Mouse (Mus musculus) spleen, adult 2 months (tissue): ENCODE measurements at regions not wholly inside any gene's neighbourhood (a gene's known extent, or its start where the extent isn't known, plus 50 kb on each side); places are given as distances from the start of the nearest gene placed in this dataset.

Source experiments
- DNase-seq, 2 experiments: peaks; one replicate each; pipeline versions ENCODE4 v3.0.0 to v3.0.0-alpha.2; 2012 to 2021; ENCODE audit warnings: low spot score in 2 of 2, low read depth in 1 of 2
- H3K27ac ChIP-seq: fragments of 200-500 bp; 2 replicates; pipeline ENCODE4 v1.5.1; 2012; ENCODE audit warnings: low read length, inconsistent platforms; ENCODE audit not compliant: insufficient read depth
- H3K27me3 ChIP-seq: fragments of 200-500 bp; 2 replicates; pipeline ENCODE4 v1.6.1; 2012; ENCODE audit warnings: mild to moderate bottlenecking, moderate library complexity, low read length, inconsistent platforms; ENCODE audit not compliant: control insufficient read depth, insufficient read depth
- H3K36me3 ChIP-seq: fragments of 200-500 bp; 2 replicates; pipeline ENCODE4 v1.6.1; 2012; ENCODE audit warnings: mild to moderate bottlenecking, low read length, inconsistent platforms; ENCODE audit not compliant: control insufficient read depth, insufficient read depth
- H3K4me1 ChIP-seq: fragments of 200-500 bp; 2 replicates; pipeline ENCODE4 v1.6.1; 2011; ENCODE audit warnings: inconsistent platforms; ENCODE audit not compliant: control insufficient read depth, insufficient read depth, insufficient read length
- H3K4me3 ChIP-seq: fragments of 200-500 bp; 2 replicates; pipeline ENCODE4 v1.5.1; 2011; ENCODE audit warnings: mild to moderate bottlenecking, inconsistent platforms; ENCODE audit not compliant: insufficient read depth, insufficient read length; ENCODE audit errors: extremely low read depth
- CTCF ChIP-seq: fragments of 200-500 bp; IDR thresholded peaks from 2 replicates; pipeline ENCODE4 v1.5.1; 2011; ENCODE audit warnings: mild to moderate bottlenecking, inconsistent platforms; ENCODE audit not compliant: insufficient read depth, insufficient read length, insufficient replicate concordance; ENCODE audit errors: extremely low read depth
- POLR2A ChIP-seq: fragments of 200-500 bp; IDR thresholded peaks from 2 replicates; pipeline ENCODE4 v1.6.1; 2011; ENCODE audit warnings: low read depth, low read length, inconsistent platforms
- WGBS: fragments of 180-500 bp; shearing (Covaris S2); methylation state at CpG from one replicate; pipeline ENCODE4 v1.1.7; 2018; 5-methylcytosine and 5-hydroxymethylcytosine counted together

DNA sequence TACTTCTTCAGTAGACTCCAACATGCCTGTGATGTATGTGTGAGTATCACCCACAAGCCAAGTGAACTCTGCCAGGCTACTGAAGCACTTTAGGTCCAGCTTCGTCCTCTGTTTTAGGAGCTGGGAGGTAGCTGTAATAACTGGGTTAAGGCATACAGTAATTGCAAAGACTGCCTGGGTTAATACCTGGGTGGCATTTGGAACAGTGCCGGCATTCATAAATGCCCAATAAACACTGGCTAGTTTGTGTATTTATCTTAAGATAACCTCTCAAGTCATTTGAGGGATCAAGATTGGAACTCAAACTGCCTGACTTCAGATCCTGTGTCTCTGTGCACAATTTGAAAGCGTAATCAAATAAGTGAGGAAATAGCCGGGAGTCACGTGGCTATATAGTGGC is 261.0 kb downstream of the Cog6 start:
- TF ChIP-seq CTCF (no peak), POLR2A (no peak)
- Histone ChIP-seq H3K4me3 (no peak overlapping the region), H3K4me1 (peaks cover 35% of the 10 kb centered on the region), H3K36me3 (no peaks in the 10 kb centered on the region), H3K27me3 (no peaks in the 10 kb centered on the region), H3K27ac (peak overlapping the region; percentile 77)
- 84% methylated on average over 5 of the region's 5 CpGs for WGBS
- DNase-seq: no peak

DNA sequence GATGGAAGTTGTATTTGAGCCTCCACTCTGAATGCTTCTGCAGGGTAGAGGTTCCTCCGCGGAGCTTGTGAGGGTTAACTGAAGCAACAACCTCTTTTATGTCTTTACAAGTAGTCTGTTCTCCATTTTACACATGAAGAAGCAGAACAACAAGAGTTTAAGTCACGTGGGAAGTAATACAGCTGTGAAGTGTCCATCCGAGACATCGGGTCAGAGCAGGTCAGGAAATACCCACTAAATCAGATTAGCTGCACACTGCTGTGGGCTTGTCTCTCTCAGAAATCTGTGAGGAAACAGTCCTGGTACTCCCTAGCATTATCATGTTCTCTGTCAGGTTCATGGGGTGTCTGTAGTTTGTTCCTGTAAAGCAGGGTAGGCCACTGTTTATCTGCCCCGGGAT is 262.1 kb downstream of the Cog6 start:
- no peaks in the 10 kb centered on the region for H3K27me3 ChIP-seq
- H3K4me1 ChIP-seq: peaks cover 35% of the 10 kb centered on the region
- WGBS: 16% methylated on average over 6 of the region's 6 CpGs
- H3K27ac ChIP-seq: peak overlapping the region; percentile 77
- DNase-seq: peak; percentile 58 to 73
- no peak for TF ChIP-seq POLR2A
- TF ChIP-seq CTCF: no peak
- no peaks in the 10 kb centered on the region for H3K36me3 ChIP-seq
- peak overlapping the region; percentile 6; the same call in 1 of the 2 replicates for H3K4me3 ChIP-seq

DNA sequence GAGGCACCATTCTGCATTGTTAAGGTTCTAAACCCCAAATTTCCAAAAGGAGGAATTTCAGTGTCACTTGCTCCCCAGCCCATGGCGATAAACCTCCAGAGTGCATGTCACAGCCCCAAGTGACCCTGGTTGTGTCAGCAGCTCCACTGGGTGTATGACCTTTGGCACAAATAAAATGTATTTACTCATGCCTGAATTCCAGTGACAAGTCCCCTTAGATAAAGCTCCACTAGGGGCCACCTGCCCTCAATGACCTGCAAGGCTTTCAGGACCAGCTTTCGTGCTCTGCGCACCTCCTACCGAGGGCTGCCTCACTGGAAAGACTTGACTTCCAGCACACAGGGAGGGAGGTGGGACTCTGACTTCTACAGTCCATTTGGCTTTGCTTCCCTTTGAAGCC is 262.6 kb downstream of the Cog6 start:
- TF ChIP-seq POLR2A: no peak
- no peak for TF ChIP-seq CTCF
- no peaks in the 10 kb centered on the region for H3K36me3 ChIP-seq
- H3K4me1 ChIP-seq: peaks cover 35% of the 10 kb centered on the region
- 74% methylated on average over 4 of the region's 4 CpGs for WGBS
- H3K27ac ChIP-seq: peak overlapping the region; percentile 69
- H3K27me3 ChIP-seq: no peaks in the 10 kb centered on the region
- no peak overlapping the region for H3K4me3 ChIP-seq
- no peak for DNase-seq

GRCm38 (mm10) chr3:52746917-52747316 is 270.1 kb downstream of the Cog6 start:
- no peaks in the 10 kb centered on the region for H3K4me1 ChIP-seq
- 88% methylated on average over 3 of the region's 3 CpGs for WGBS
- TF ChIP-seq CTCF: no peak
- TF ChIP-seq POLR2A: no peak
- no peak for DNase-seq
- H3K36me3 ChIP-seq: no peaks in the 10 kb centered on the region
- H3K4me3 ChIP-seq: no peak overlapping the region
- no peaks in the 10 kb centered on the region for H3K27me3 ChIP-seq
- no peak overlapping the region for H3K27ac ChIP-seq

DNA sequence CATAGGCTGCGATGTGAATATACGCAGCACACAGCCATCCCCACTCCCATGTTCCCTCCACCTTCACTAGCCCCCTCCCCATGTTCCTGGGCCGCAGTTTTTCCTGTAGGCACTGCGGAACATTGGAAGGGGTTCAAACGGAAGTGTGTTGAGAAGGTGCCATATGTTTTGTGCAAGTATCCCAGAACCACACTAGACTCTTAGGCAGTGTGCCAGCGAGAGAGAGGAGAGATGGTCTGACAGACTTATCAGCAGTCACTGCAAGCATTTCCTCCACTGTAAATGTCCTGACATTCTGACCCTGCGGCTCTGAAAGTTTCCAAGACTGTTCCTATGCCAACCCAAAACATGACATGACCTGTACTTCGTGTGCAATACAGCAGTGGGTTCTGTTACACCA is 272.7 kb downstream of the Cog6 start:
- Histone ChIP-seq H3K36me3 (no peaks in the 10 kb centered on the region), H3K27me3 (no peaks in the 10 kb centered on the region), H3K27ac (no peak overlapping the region), H3K4me1 (peaks cover 11% of the 10 kb centered on the region; the same call in 1 of the 2 replicates), H3K4me3 (no peak overlapping the region)
- DNase-seq: no peak
- 71% methylated on average over 8 of the region's 8 CpGs for WGBS
- TF ChIP-seq CTCF: no peak
- no peak for TF ChIP-seq POLR2A

GRCm38 (mm10) chr3:52740466-52741026 is 276.5 kb downstream of the Cog6 start:
- 57% methylated on average over 9 of the region's 9 CpGs for WGBS
- Histone ChIP-seq H3K4me1 (peaks cover 11% of the 10 kb centered on the region; the same call in 1 of the 2 replicates), H3K36me3 (no peaks in the 10 kb centered on the region), H3K4me3 (no peak overlapping the region), H3K27ac (peak overlapping the region; percentile 62), H3K27me3 (no peaks in the 10 kb centered on the region)
- TF ChIP-seq CTCF: no peak
- TF ChIP-seq POLR2A: no peak
- DNase-seq: peak in 1 of 2 experiments; percentile 42

GRCm38 (mm10) chr3:52739526-52739925 is 277.5 kb downstream of the Cog6 start:
- Histone ChIP-seq H3K36me3 (no peaks in the 10 kb centered on the region), H3K4me3 (no peak overlapping the region), H3K27ac (peak overlapping the region; percentile 69; the same call in 1 of the 2 replicates), H3K27me3 (no peaks in the 10 kb centered on the region), H3K4me1 (peaks cover 11% of the 10 kb centered on the region; the same call in 1 of the 2 replicates)
- TF ChIP-seq POLR2A: no peak
- no peak for TF ChIP-seq CTCF
- WGBS: 21% methylated on average over 4 of the region's 4 CpGs
- peak; percentile 48 to 55 for DNase-seq
